Mouse (Mus musculus): ENCODE data around the gene Haghl. TPM values are rescaled to one million over a fixed set of nuclear protein-coding genes. Genes with fewer than 3 reads are reported as not detected.
"Not testable (repeated sequence)": the region's sequence is repeated elsewhere in the genome, so short reads cannot be mapped to it uniquely, and the experiment has no call there.

The Haghl gene
- polyA plus RNA-seq, 1 experiment from 2014 or later = 37.9 TPM

GRCm38 (mm10) chr17:25809606-25810340 lies 24.3 kb upstream of the Haghl start:
- 12% methylated on average over 25 of the region's 25 CpGs for WGBS
- Histone ChIP-seq H3K4me2 (replicated peaks) (peak overlapping the region; percentile 99), H3K9me3 (no peaks in the 10 kb centered on the region; the same call in 1 of the 2 replicates), H3K27ac (peak overlapping the region; percentile 56; the same call in 1 of the 2 replicates), H3K36me3 (no peaks in the 10 kb centered on the region), H3K27me3 (replicated peaks) (peaks cover 39% of the 10 kb centered on the region), H3K4me1 (replicated peaks) (peaks cover 16% of the 10 kb centered on the region), H3K9ac (peak overlapping the region; percentile 54), H3K4me3 (replicated peaks) (peak overlapping the region; percentile 66)
- ATAC-seq = no peak; the same call in 1 of the 2 replicates

GRCm38 (mm10) chr17:25808789-25809605 lies 23.5 kb upstream of the Haghl start, which contains the start of gene Fbxl16:
Fbxl16 (plus strand) TSS chr17:25809085.
- Histone ChIP-seq H3K27me3 (replicated peaks) (peaks cover 39% of the 10 kb centered on the region), H3K9me3 (no peaks in the 10 kb centered on the region; the same call in 1 of the 2 replicates), H3K9ac (peak within 1 kb of the TSS; percentile 54), H3K36me3 (no peaks in the 10 kb centered on the region), H3K4me3 (replicated peaks) (peak within 1 kb of the TSS; percentile 66), H3K4me1 (replicated peaks) (peaks cover 16% of the 10 kb centered on the region), H3K4me2 (replicated peaks) (peak within 1 kb of the TSS; percentile 99), H3K27ac (peak within 1 kb of the TSS; percentile 56)
- peak; percentile 90 for ATAC-seq
- WGBS = under 1% methylated on average over 85 of the region's 100 CpGs

- WGBS = 45% methylated on average over 5 of the region's 5 CpGs
- Histone ChIP-seq H3K27me3 (replicated peaks) (peaks cover 36% of the 10 kb centered on the region), H3K4me1 (replicated peaks) (peaks cover 12% of the 10 kb centered on the region), H3K4me3 (replicated peaks) (no peak overlapping the region), H3K4me2 (replicated peaks) (peak overlapping the region; percentile 99), H3K27ac (no peak overlapping the region), H3K9ac (no peak overlapping the region), H3K36me3 (no peaks in the 10 kb centered on the region), H3K9me3 (no peaks in the 10 kb centered on the region; the same call in 1 of the 2 replicates)
- ATAC-seq = no peak
These were observed 22.6 kb upstream of the Haghl start for GRCm38 (mm10) chr17:25808028-25808427.

GRCm38 (mm10) chr17:25807452-25807851 lies 22.0 kb upstream of the Haghl start:
- H3K36me3 ChIP-seq; H3K27ac ChIP-seq; H3K4me3 ChIP-seq (replicated peaks); H3K9me3 ChIP-seq; ATAC-seq; H3K9ac ChIP-seq; H3K4me2 ChIP-seq (replicated peaks); H3K4me1 ChIP-seq (replicated peaks): not testable (repeated sequence)
- peaks cover 31% of the 10 kb centered on the region for H3K27me3 ChIP-seq (replicated peaks)
- 49% methylated on average over 2 of the region's 2 CpGs for WGBS

- ATAC-seq = peak; percentile 42; the same call in 1 of the 2 replicates
- H3K4me3 ChIP-seq (replicated peaks) = no peak overlapping the region
- no peak overlapping the region for H3K4me2 ChIP-seq (replicated peaks)
- no peaks in the 10 kb centered on the region for H3K36me3 ChIP-seq
- H3K9me3 ChIP-seq = no peaks in the 10 kb centered on the region; the same call in 1 of the 2 replicates
- H3K27ac ChIP-seq = no peak overlapping the region
- 71% methylated on average over 4 of the region's 4 CpGs for WGBS
- no peak overlapping the region for H3K9ac ChIP-seq
- H3K27me3 ChIP-seq (replicated peaks) = peaks cover 26% of the 10 kb centered on the region
- H3K4me1 ChIP-seq (replicated peaks) = peaks cover 10% of the 10 kb centered on the region
These were observed 21.0 kb upstream of the Haghl start for GRCm38 (mm10) chr17:25806507-25806906.

DNA sequence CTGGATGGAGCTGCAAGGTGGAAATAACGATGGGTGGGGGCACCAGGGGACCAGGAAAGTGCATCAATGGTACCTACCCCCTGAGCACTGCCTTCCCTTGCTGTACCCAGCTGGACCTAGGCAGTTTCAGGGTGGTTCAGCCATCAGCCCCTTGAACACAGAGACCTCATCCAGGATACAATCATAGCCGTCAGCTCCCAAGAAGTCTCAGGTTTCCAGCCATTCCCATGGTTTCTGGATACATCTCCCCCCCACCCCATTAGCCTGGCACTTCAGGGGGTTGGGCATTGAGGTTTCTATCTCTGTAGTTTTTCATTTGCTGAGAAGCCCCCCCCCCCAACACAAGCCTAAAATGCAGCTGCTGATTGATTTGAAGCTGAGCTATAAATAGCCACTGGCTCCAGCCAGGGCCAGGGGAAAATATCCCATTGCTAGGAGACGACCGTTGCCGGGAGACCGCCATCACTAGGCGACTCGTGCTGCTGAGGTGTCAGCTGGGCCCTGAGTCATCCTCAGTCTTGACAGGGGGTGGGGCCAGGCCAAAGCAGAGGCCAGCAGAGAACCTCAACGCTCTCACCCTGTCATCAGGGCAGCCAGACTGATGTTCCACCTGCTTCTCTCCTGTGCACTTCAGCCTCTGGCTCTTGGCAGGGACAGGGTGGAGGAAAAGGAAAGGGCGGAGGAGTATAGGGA lies 17.5 kb upstream of the Haghl start:
- H3K36me3 ChIP-seq = no peaks in the 10 kb centered on the region
- H3K27ac ChIP-seq = no peak overlapping the region
- peak; percentile 73 for ATAC-seq
- no peaks in the 10 kb centered on the region for H3K4me1 ChIP-seq (replicated peaks)
- WGBS = 12% methylated on average over 10 of the region's 10 CpGs
- no peaks in the 10 kb centered on the region for H3K9me3 ChIP-seq
- no peak overlapping the region for H3K9ac ChIP-seq
- H3K27me3 ChIP-seq (replicated peaks) = peaks cover 7% of the 10 kb centered on the region; the same call in 1 of the 2 replicates
- no peak overlapping the region for H3K4me2 ChIP-seq (replicated peaks)
- no peak overlapping the region for H3K4me3 ChIP-seq (replicated peaks)

DNA sequence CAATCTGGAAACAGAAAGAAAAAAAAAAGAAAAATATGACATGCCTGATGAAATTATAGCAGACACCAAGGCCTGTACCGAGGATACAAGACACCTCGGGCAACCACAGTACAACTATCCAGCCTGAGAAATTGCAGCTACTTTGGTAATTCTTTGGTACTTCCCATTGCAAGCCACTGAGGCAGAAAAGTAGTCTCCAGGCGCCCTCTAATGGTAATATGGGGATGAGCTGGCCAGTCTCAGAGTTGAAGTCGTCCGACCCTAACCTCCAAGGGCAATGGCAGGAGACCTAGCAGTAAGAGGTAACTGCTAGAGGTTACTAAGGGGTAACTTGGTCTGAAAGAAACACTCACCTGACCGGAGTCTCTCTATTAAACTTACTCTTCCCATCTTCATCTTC lies 15.6 kb upstream of the Haghl start:
- H3K27ac ChIP-seq = no peak overlapping the region
- 6% methylated on average over 6 of the region's 6 CpGs for WGBS
- H3K36me3 ChIP-seq = no peaks in the 10 kb centered on the region
- H3K9ac ChIP-seq = no peak overlapping the region
- H3K4me3 ChIP-seq (replicated peaks) = no peak overlapping the region
- H3K9me3 ChIP-seq = no peaks in the 10 kb centered on the region
- no peak for ATAC-seq
- H3K4me2 ChIP-seq (replicated peaks) = no peak overlapping the region
- peaks cover 10% of the 10 kb centered on the region for H3K4me1 ChIP-seq (replicated peaks)
- H3K27me3 ChIP-seq (replicated peaks) = peaks cover 5% of the 10 kb centered on the region; the same call in 1 of the 2 replicates

DNA sequence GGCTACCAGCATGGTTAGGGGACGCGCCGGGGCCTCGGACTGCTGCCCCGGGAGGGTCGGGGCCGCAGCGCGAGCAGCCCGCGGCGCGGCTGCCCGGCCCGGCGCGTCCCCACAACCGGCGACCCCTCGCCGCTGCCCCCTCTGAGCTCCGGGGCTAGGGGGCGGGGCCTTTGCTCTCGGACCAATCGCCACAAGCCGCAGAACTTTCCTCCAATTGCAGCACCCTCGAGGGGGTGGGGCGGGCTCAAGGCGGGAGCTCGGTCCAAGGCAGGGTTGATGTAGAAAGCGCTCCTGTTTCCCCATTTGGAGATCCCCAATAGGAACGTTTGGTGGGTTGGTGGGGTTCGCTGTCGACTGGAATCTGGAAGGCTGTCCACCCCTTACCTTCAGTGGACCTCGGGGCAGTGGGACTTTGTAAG lies 11.5 kb upstream of the Haghl start, which contains the start of gene Metrn:
Metrn (minus strand) TSS at position 186 of the 419 bp plus-strand sequence.
- H3K9me3 ChIP-seq = no peaks in the 10 kb centered on the region
- H3K27ac ChIP-seq = peak within 1 kb of the TSS; percentile 56
- H3K4me2 ChIP-seq (replicated peaks) = peak within 1 kb of the TSS; percentile 96
- H3K9ac ChIP-seq = peak within 1 kb of the TSS; percentile 78
- H3K4me1 ChIP-seq (replicated peaks) = peaks cover 37% of the 10 kb centered on the region
- H3K36me3 ChIP-seq = no peaks in the 10 kb centered on the region; the same call in 1 of the 2 replicates
- under 1% methylated on average over 35 of the region's 35 CpGs for WGBS
- peak within 1 kb of the TSS; percentile 91 for H3K4me3 ChIP-seq (replicated peaks)
- peak; percentile 88 for ATAC-seq
- H3K27me3 ChIP-seq (replicated peaks) = 0 out of 2 replicates have a peak, but pooled peaks cover 5% of the 10 kb centered on the region

- peaks cover 40% of the 10 kb centered on the region for H3K4me1 ChIP-seq (replicated peaks)
- no peaks in the 10 kb centered on the region for H3K9me3 ChIP-seq
- peak; percentile 6; the same call in 1 of the 2 replicates for ATAC-seq
These were observed 10.8 kb upstream of the Haghl start for GRCm38 (mm10) chr17:25796211-25796771.

DNA sequence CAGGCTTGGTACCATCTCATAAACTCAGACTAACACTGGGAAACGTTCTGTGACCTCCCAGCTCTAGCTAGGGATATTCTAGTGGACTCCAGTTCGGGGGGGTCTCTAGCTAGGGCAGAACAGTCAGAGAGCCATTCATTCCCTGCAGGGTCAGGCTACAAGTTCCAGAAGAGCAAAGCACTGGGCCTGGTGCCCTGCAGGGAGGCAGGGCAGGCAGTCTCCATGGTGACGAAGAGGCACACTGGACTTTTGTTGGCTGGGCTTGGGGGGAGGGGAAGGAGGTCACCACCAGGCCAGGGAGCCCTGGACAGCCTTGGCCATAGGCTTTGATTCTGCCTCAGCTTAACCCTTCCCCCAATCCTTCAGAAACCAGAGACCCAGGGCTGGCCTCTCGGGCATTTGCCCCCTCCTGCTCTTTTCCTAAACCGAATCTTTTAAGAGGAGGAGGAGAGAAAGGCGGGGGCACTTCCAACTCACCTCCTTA lies 10.2 kb upstream of the Haghl start, which contains the start of gene AC134908.4:
AC134908.4 (minus strand) TSS at position 51 of the 484 bp plus-strand sequence.
- H3K4me2 ChIP-seq (replicated peaks) = peak within 1 kb of the TSS; percentile 96
- no peaks in the 10 kb centered on the region for H3K27me3 ChIP-seq (replicated peaks)
- H3K9me3 ChIP-seq = no peaks in the 10 kb centered on the region
- WGBS = 38% methylated on average over 6 of the region's 6 CpGs
- peak within 1 kb of the TSS; percentile 91 for H3K4me3 ChIP-seq (replicated peaks)
- ATAC-seq = no peak
- H3K36me3 ChIP-seq = no peaks in the 10 kb centered on the region; the same call in 1 of the 2 replicates
- H3K4me1 ChIP-seq (replicated peaks) = peaks cover 45% of the 10 kb centered on the region
- peak within 1 kb of the TSS; percentile 27; the same call in 1 of the 2 replicates for H3K27ac ChIP-seq
- H3K9ac ChIP-seq = peak within 1 kb of the TSS; percentile 78

More at GRCm38 (mm10) chr17:25796211-25796771, 10.8 kb upstream of the Haghl start:
- H3K27ac ChIP-seq = peak overlapping the region; percentile 27; the same call in 1 of the 2 replicates
- 3% methylated on average over 37 of the region's 37 CpGs for WGBS
- H3K4me2 ChIP-seq (replicated peaks) = peak overlapping the region; percentile 96
- H3K27me3 ChIP-seq (replicated peaks) = 0 out of 2 replicates have a peak, but pooled peaks cover 2% of the 10 kb centered on the region
- H3K36me3 ChIP-seq = no peaks in the 10 kb centered on the region; the same call in 1 of the 2 replicates
- peak overlapping the region; percentile 78 for H3K9ac ChIP-seq
- peak overlapping the region; percentile 91 for H3K4me3 ChIP-seq (replicated peaks)

GRCm38 (mm10) chr17:25794998-25795397 lies 9.5 kb upstream of the Haghl start:
- Histone ChIP-seq H3K9me3 (no peaks in the 10 kb centered on the region), H3K4me1 (replicated peaks) (peaks cover 47% of the 10 kb centered on the region), H3K27ac (no peak overlapping the region), H3K4me2 (replicated peaks) (peak overlapping the region; percentile 96), H3K4me3 (replicated peaks) (no peak overlapping the region), H3K27me3 (replicated peaks) (no peaks in the 10 kb centered on the region), H3K9ac (0 out of 2 replicates have a peak overlapping the region, but pooled peaks have one; percentile 78), H3K36me3 (no peaks in the 10 kb centered on the region; the same call in 1 of the 2 replicates)
- ATAC-seq = no peak
- 83% methylated on average over 17 of the region's 17 CpGs for WGBS

Measured in intestine, embryonic 15.5 days (tissue).